Mouse (Mus musculus): Measurements from ENCODE around the gene Kifc1. TPM values are rescaled to one million over a fixed set of nuclear protein-coding genes. Genes with fewer than 3 reads are reported as not detected.
"Not testable (repeated sequence)": the region's sequence is repeated elsewhere in the genome, so short reads cannot be mapped to it uniquely, and the experiment has no call there.

Gene Kifc1
- total RNA-seq, 2 experiments from 2014 or later, result 2.4 to 3.1 TPM

GRCm38 (mm10) chr17:33908331-33909076 lies 18.0 kb upstream of the Kifc1 start:
- intact Hi-C loops (cut with DNase I), result no loop called here
- DNase-seq (ENCODE audit: low spot score in 2 of 2), result peak; percentile 65 to 73

GRCm38 (mm10) chr17:33904835-33905234 lies 14.4 kb upstream of the Kifc1 start, which contains the start of gene Platr17:
Platr17 (plus strand) TSS chr17:33905135.
- DNase-seq (ENCODE audit: low spot score in 2 of 2); intact Hi-C loops (cut with DNase I): not testable (repeated sequence)

GRCm38 (mm10) chr17:33903911-33904651 lies 13.6 kb upstream of the Kifc1 start:
- intact Hi-C loops (cut with DNase I); DNase-seq (ENCODE audit: low spot score in 2 of 2): not testable (repeated sequence)

- no peak for DNase-seq (ENCODE audit: low spot score in 2 of 2)
- intact Hi-C loops (cut with DNase I), result no loop called here
Measured at GRCm38 (mm10) chr17:33902491-33902890, 12.0 kb upstream of the Kifc1 start.

- no peak for DNase-seq (ENCODE audit: low spot score in 2 of 2)
- intact Hi-C loops (cut with DNase I), result no loop called here
Measured at GRCm38 (mm10) chr17:33902079-33902478, 11.6 kb upstream of the Kifc1 start.

- DNase-seq (ENCODE audit: low spot score in 2 of 2), result no peak
- intact Hi-C loops (cut with DNase I), result no loop called here
Measured at GRCm38 (mm10) chr17:33901653-33902052, 11.2 kb upstream of the Kifc1 start.

GRCm38 (mm10) chr17:33900989-33901314 lies 10.5 kb upstream of the Kifc1 start:
- intact Hi-C loops (cut with DNase I), result no loop called here
- DNase-seq (ENCODE audit: low spot score in 2 of 2), result no peak

- intact Hi-C loops (cut with DNase I), result no loop called here
- no peak for DNase-seq (ENCODE audit: low spot score in 2 of 2)
Measured at GRCm38 (mm10) chr17:33900281-33900988, 10.0 kb upstream of the Kifc1 start.

- no peak for DNase-seq (ENCODE audit: low spot score in 2 of 2)
- intact Hi-C loops (cut with DNase I), result no loop called here
Measured at GRCm38 (mm10) chr17:33899642-33900041, 9.2 kb upstream of the Kifc1 start.

- intact Hi-C loops (cut with DNase I); DNase-seq (ENCODE audit: low spot score in 2 of 2): not testable (repeated sequence)
Measured at GRCm38 (mm10) chr17:33898193-33898592, 7.7 kb upstream of the Kifc1 start.

GRCm38 (mm10) chr17:33897114-33897794 lies 6.8 kb upstream of the Kifc1 start:
- no peak for DNase-seq (ENCODE audit: low spot score in 2 of 2)
- intact Hi-C loops (cut with DNase I), result loop anchor here (2.0 kb wide), 1 partner anchor 24 kb away; no protein-coding TSS in a partner anchor

GRCm38 (mm10) chr17:33893011-33893410 lies 2.5 kb upstream of the Kifc1 start:
- intact Hi-C loops (cut with DNase I); DNase-seq (ENCODE audit: low spot score in 2 of 2): not testable (repeated sequence)

- intact Hi-C loops (cut with DNase I), result no loop called here
Measured at GRCm38 (mm10) chr17:33892429-33892828, 2.0 kb upstream of the Kifc1 start.

GRCm38 (mm10) chr17:33891892-33892291 lies 1.4 kb upstream of the Kifc1 start:
- intact Hi-C loops (cut with DNase I); DNase-seq (ENCODE audit: low spot score in 2 of 2): not testable (repeated sequence)

More at GRCm38 (mm10) chr17:33892429-33892828, 2.0 kb upstream of the Kifc1 start:
- no peak for DNase-seq (ENCODE audit: low spot score in 2 of 2)

GRCm38 (mm10) chr17:33891357-33891756 lies 896 bp upstream of the Kifc1 start:
- no peak for DNase-seq (ENCODE audit: low spot score in 2 of 2)
- intact Hi-C loops (cut with DNase I), result no loop called here

- intact Hi-C loops (cut with DNase I); DNase-seq (ENCODE audit: low spot score in 2 of 2): not testable (repeated sequence)
Measured at GRCm38 (mm10) chr17:33889941-33890532, 424 bp downstream of the Kifc1 start.

GRCm38 (mm10) chr17:33888230-33888629 lies 2.2 kb downstream of the Kifc1 start:
- intact Hi-C loops (cut with DNase I); DNase-seq (ENCODE audit: low spot score in 2 of 2): not testable (repeated sequence)

- intact Hi-C loops (cut with DNase I); DNase-seq (ENCODE audit: low spot score in 2 of 2): not testable (repeated sequence)
Measured at GRCm38 (mm10) chr17:33887802-33888201, 2.7 kb downstream of the Kifc1 start.

GRCm38 (mm10) chr17:33884320-33884719 lies 6.1 kb downstream of the Kifc1 start:
- DNase-seq (ENCODE audit: low spot score in 2 of 2); intact Hi-C loops (cut with DNase I): not testable (repeated sequence)

Measured in left cerebral cortex, postnatal 36 days (tissue).